27 mouse cellular contexts compared by ENCODE assay signal in genomic region chr17:71695151-71695550, GRCm38 (mm10). TPM values are rescaled to one million over a fixed set of nuclear protein-coding genes. Genes with fewer than 3 reads are reported as not detected.
"Had no signal": no experiment of that assay in that cellular context is flagged by ENCODE, and none has a peak within 500 bp of the region (broad histone marks: within the 10 kb centered on the region; RNA-seq: fewer than 3 reads in every experiment).

No protein-coding gene starts in this region.

- H3K9ac ChIP-seq: forebrain, postnatal 0 days; heart, embryonic 12.5 days; hindbrain, embryonic 13.5 days; hindbrain, embryonic 15.5 days; intestine, embryonic 15.5 days; limb, embryonic 12.5 days; liver, embryonic 13.5 days; liver, embryonic 15.5 days had no signal

- H3K27ac ChIP-seq: hindbrain, embryonic 13.5 days; hindbrain, embryonic 15.5 days; intestine, embryonic 15.5 days; layer of hippocampus, adult 2 months; left cerebral cortex, adult 2 months; limb, embryonic 10.5 days; limb, embryonic 12.5 days; liver, embryonic 13.5 days; liver, embryonic 15.5 days had no signal

- H3K4me3 ChIP-seq: heart, embryonic 12.5 days; hindbrain, embryonic 13.5 days; hindbrain, embryonic 15.5 days; intestine, embryonic 15.5 days; layer of hippocampus, adult 2 months; left cerebral cortex, adult 2 months; limb, embryonic 10.5 days; limb, embryonic 12.5 days; liver, embryonic 13.5 days; liver, embryonic 15.5 days had no signal

- DNase-seq: forebrain, postnatal 0 days; gastrocnemius, postnatal 10 days; gastrocnemius, postnatal 36 days; kidney, adult 18-20 months; kidney, adult 8-10 months; kidney, postnatal 10 days; kidney, postnatal 25 days; kidney, postnatal 4 days; liver; liver, embryonic 13.5 days had no signal

- H3K4me1 ChIP-seq: intestine, embryonic 15.5 days; liver, embryonic 13.5 days; liver, embryonic 15.5 days had no signal

- H3K27me3 ChIP-seq: heart, embryonic 12.5 days; hindbrain, embryonic 13.5 days; hindbrain, embryonic 15.5 days; intestine, embryonic 15.5 days; limb, embryonic 12.5 days; liver, embryonic 13.5 days; liver, embryonic 15.5 days had no signal

- H3K4me2 ChIP-seq: heart, embryonic 12.5 days; hindbrain, embryonic 13.5 days; hindbrain, embryonic 15.5 days; intestine, embryonic 15.5 days; limb, embryonic 12.5 days; liver, embryonic 11.5 days; liver, embryonic 13.5 days; liver, embryonic 15.5 days had no signal

- H3K9me3 ChIP-seq: heart, embryonic 12.5 days; hindbrain, embryonic 13.5 days; hindbrain, embryonic 15.5 days; intestine, embryonic 15.5 days; limb, embryonic 10.5 days; limb, embryonic 12.5 days; liver, embryonic 13.5 days; liver, embryonic 15.5 days had no signal

- ATAC-seq: forebrain, postnatal 0 days; inflammation-experienced regulatory T-cells, adult 6 months; intestine, embryonic 15.5 days; intestine, postnatal 0 days had no signal

- H3K36me3 ChIP-seq: heart, embryonic 12.5 days; hindbrain, embryonic 13.5 days; hindbrain, embryonic 15.5 days; intestine, embryonic 15.5 days; limb, embryonic 10.5 days; limb, embryonic 12.5 days; liver, embryonic 13.5 days; liver, embryonic 15.5 days had no signal

RNA-seq across cellular contexts. Expression of gene Togaram2, which starts 22.1 kb away (rescaled TPM):
- total RNA-seq: hematopoietic stem cell, adult 5-6 weeks had no signal
- polyA plus RNA-seq: hindbrain, embryonic 11.5 days; inflammation-experienced regulatory T-cells, adult 6 months; limb, embryonic 10.5 days; limb, embryonic 12.5 days; liver, embryonic 11.5 days; liver, embryonic 13.5 days; liver, embryonic 15.5 days had no signal

RNA-seq across cellular contexts. Expression of gene Pcare, which starts 57.5 kb away (rescaled TPM):
- total RNA-seq: forebrain, postnatal 0 days; gastrocnemius, postnatal 36 days; hematopoietic stem cell, adult 5-6 weeks had no signal
- polyA plus RNA-seq: forebrain, postnatal 0 days; gonadal fat pad, adult 2 months; heart, embryonic 12.5 days; heart, embryonic 14.5 days; hindbrain, embryonic 11.5 days; hindbrain, embryonic 13.5 days; hindbrain, embryonic 15.5 days; inflammation-experienced regulatory T-cells, adult 6 months; intestine, embryonic 15.5 days; intestine, postnatal 0 days; kidney, embryonic 14.5 days; limb, embryonic 10.5 days; limb, embryonic 12.5 days; liver, embryonic 11.5 days; liver, embryonic 15.5 days had no signal
